Mouse (Mus musculus) small intestine, adult 2 months (tissue): ENCODE measurements around the gene Ube2l6.

Experiments used
- CTCF ChIP-seq: fragments of 200-500 bp; IDR thresholded peaks from 2 replicates; pipeline ENCODE4 v1.5.1; 2012; ENCODE audit warnings: low read depth, mild to moderate bottlenecking, control low read depth, inconsistent platforms, low read length, moderate library complexity, mixed read lengths; ENCODE audit not compliant: insufficient replicate concordance, insufficient read length; ENCODE audit errors: extremely low read depth
- POLR2A ChIP-seq: fragments of 200-500 bp; IDR thresholded peaks from 2 replicates; pipeline ENCODE4 v1.6.1; 2012; ENCODE audit warnings: low read depth, mild to moderate bottlenecking, control low read depth, inconsistent platforms, low read length, moderate library complexity

GRCm38 (mm10) chr2:84837107-84837506, 38.5 kb downstream of the Ube2l6 start:
- TF ChIP-seq CTCF (no peak), POLR2A (no peak)
